Mouse (Mus musculus) layer of hippocampus, postnatal 14 days (tissue): ENCODE measurements around the gene Ceacam9. TPM values are rescaled to one million over a fixed set of nuclear protein-coding genes. Genes with fewer than 3 reads are reported as not detected.

Experiments
- DNase-seq, 2 experiments: peaks; one replicate each; pipeline ENCODE4 v3.0.0; 2021 to 2022; ENCODE audit warnings: low spot score in 2 of 2, mixed read lengths in 1 of 2
- total RNA-seq, 2 experiments: library from RNA; stranded (reverse); gene quantifications; 2 replicates each; pipeline ENCODE4 v1.2.3; 2021

Ceacam9 gene
- total RNA-seq, 2 experiments from 2014 or later = not detected

DNA sequence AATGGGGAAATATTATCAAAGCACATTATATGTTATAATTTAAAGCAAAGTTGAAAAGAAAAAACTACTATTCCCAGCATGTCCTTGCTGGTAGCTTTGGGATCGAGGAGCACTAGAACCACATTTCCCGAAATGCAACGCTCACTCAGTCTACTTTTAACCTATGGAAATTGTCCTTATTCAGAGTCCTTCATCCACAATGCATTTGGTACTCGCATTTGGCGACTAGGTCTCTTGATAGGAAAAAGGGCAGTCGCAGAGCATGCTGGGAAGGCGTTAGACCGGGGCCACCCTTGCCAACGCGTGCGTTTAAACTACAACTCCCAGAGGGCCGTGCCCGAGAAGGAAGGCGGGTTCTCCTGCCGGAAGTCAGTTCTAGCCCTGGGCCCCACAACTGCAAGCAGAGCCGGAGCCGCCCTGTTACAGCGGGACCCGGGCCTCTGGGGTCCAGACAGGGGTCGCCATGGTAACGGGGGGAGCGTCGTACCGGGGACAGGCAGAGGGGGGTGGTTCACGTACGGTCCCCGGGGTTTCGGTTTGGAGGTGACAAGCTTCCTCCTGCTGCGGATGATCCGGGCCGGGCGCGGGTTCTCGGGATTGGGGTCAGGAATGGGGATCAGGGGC lies 16.5 kb downstream of the Ceacam9 start, which contains the start of gene Ap2s1:
Gene Ap2s1, plus strand, starts transcription at position 338 of the 624 bp plus-strand sequence.
- DNase-seq = peak; percentile 95 to 99

DNA sequence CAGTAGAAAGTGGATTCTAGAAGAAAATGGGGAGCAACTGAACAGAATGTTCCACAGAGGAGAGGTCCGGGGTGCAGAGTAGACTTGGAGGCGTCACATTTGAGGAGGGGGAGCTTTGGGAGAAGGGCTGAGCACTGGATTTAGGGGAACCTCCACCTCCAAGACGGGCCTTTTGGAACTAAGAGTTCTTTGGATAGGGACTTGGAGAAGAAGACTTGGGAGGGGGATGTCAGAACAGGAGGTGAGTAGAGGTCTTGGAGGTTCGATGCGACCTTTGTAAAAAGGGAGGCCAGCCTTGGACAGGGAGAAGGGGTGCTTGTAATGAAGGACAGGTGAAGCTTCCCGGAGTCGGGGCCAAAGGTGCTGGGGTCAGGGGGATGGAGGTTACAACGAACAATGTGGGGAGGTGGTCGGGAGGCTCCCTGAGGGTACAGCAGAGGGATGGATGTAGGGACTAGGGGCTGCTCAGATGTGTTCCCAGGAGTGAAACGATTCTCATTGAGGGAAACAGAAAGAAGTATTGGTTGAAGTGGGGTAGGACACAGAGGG lies 17.4 kb downstream of the Ceacam9 start:
- no peak for DNase-seq

GRCm38 (mm10) chr7:16745373-16745772 lies 23.6 kb downstream of the Ceacam9 start:
- DNase-seq = no peak

GRCm38 (mm10) chr7:16746093-16746492 lies 24.4 kb downstream of the Ceacam9 start:
- peak; percentile 19 to 60 for DNase-seq

- DNase-seq = no peak
These were observed 25.9 kb downstream of the Ceacam9 start for GRCm38 (mm10) chr7:16747656-16748055.

- DNase-seq = no peak
These were observed 30.3 kb downstream of the Ceacam9 start for GRCm38 (mm10) chr7:16752016-16752415.

- no peak for DNase-seq
These were observed 33.8 kb downstream of the Ceacam9 start for GRCm38 (mm10) chr7:16755362-16756017.

DNA sequence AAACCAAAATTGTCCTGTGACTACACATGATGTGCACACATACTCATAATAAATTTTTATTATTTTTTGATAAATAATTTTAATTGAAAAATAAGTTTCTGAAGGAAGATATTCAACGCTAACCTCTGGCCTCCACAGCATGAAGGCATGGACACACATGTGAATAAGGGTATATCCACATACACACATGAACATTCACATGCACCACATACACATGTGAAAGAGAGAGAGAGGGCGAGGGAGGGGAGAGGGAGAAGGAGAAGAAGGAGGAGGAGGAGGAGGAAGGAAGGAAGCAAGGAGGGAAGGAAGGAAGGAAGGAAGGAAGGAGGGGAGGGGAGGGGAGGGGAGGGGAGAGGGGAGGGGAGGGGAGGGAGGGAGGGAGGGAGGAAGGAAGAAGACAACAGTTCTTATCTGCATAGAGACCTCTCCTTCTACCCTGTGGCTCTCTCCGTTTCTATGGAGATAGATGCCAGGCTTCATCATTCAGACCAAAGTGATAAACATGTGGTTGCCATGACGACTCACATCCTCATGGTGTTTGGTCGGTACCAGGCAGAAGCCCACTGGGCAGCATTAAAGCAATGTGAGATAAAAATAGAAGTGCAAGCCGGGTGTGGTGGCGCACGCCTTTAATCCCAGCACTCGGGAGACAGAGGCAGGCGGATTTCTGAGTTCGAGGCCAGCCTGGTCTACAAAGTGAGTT lies 37.3 kb downstream of the Ceacam9 start:
- DNase-seq = no peak

- no peak for DNase-seq
These were observed 38.6 kb downstream of the Ceacam9 start for GRCm38 (mm10) chr7:16760292-16760691.

DNA sequence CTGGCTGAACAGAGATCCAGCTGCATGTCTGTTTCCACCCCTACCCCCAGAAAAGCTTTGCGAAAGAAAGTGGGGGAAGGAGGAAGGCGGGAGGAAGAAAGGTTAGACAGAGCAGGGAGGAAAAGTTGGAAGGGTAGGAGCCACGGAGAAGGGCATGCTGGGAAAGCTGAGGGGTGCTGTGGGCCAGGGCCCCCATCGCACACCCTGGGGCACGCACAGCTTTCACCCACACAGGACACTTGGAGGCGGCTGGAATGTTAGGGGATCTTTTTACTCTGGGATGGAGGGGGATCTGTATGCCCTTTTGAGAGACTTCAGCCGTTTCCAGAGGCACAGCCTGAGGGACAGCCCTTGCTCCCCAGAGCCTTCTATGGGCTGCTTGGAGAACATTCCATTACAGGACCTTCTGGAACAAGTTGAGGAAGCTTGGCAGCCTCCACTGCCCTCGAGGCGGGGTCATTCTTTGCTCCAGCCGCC lies 39.3 kb downstream of the Ceacam9 start:
- DNase-seq = no peak

DNA sequence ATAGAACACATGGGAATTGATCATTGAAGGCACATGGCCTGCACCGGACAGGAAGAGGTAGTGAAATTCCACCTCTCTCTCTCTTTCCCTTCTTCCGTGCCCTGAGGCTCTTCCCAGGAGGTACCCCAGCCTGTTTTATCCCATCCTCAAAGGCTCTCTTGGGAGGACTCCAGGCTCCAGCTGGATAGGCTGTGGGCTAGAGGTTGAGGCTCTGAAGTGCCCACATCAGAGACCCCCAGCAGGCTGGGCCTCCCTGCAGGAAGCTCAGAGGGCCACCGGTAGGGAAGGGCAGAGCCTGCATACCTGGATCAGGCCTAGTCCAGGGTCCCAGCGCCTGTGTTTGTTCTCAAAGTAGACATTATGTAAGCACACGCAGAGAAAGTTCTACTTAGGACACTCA lies 39.9 kb downstream of the Ceacam9 start:
- no peak for DNase-seq

- DNase-seq = no peak
These were observed 41.9 kb downstream of the Ceacam9 start for GRCm38 (mm10) chr7:16763463-16764218.

DNA sequence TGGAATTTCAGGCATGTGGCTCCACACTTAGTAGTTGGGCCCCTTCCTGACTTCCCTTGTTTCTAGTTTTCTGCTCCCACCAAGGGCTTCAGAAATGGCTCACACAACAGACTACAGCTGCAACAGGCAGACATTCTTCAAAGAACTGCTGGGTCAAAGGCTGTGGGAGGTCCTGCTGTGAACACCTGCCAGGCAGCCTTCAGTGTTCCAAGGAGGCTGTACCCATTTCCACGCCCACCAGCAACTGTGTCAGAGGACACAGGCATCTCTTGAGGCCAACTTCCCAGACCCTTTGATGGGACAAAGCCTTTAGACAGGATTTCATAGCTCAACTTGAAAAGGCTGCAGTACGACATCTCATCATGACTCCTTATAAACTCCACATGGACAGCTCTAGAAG lies 44.7 kb downstream of the Ceacam9 start:
- no peak for DNase-seq

Other genes starting within 250 kb of the Ceacam9 start
- gene Npas1, start 244.2 kb upstream of the Ceacam9 start, total RNA-seq = 10 to 100 TPM; 19.7 to 23.6 TPM
- 100 to 1,000 TPM; 137 to 139 TPM for gene Arhgap35, start 106.9 kb upstream of the Ceacam9 start, total RNA-seq
- not detected for gene Ceacam15, start 46.2 kb upstream of the Ceacam9 start, total RNA-seq
- gene Ap2s1, start 16.5 kb downstream of the Ceacam9 start, total RNA-seq = 100 to 1,000 TPM; 337 to 357 TPM
- gene Slc1a5, start 59.4 kb downstream of the Ceacam9 start, total RNA-seq = 1 to 10 TPM; 5.5 to 5.8 TPM
- 100 to 1,000 TPM; 279 to 300 TPM for gene Strn4, start 94.0 kb downstream of the Ceacam9 start, total RNA-seq
- 10 to 100 TPM; 45.9 to 46.2 TPM for gene Fkrp, start 94.8 kb downstream of the Ceacam9 start, total RNA-seq
- 1 to 10 TPM; 6.8 to 9.1 TPM for gene Prkd2, start 121.0 kb downstream of the Ceacam9 start, total RNA-seq
- 100 to 1,000 TPM; 115 to 120 TPM for gene Dact3, start 153.4 kb downstream of the Ceacam9 start, total RNA-seq
- gene Gng8, start 169.9 kb downstream of the Ceacam9 start, total RNA-seq = 1 to 10 TPM; 1.5 to 1.9 TPM
- gene Ptgir, start 184.6 kb downstream of the Ceacam9 start, total RNA-seq = under 1 TPM in 1 of 2 experiments, not detected in 1; 0.28 TPM
- gene Calm3, start 202.2 kb downstream of the Ceacam9 start, total RNA-seq = 1,000 to 10,000 TPM; 2,318 to 2,416 TPM
- gene Pnmal2, start 222.8 kb downstream of the Ceacam9 start, total RNA-seq = 100 to 1,000 TPM; 240 to 246 TPM
- gene Pnmal1, start 237.8 kb downstream of the Ceacam9 start, total RNA-seq = 10 to 100 TPM; 72.5 to 74.5 TPM